Mouse (Mus musculus) hindbrain, embryonic 11.5 days (tissue): ENCODE measurements around the gene Alkbh4. TPM values are rescaled to one million over a fixed set of nuclear protein-coding genes. Genes with fewer than 3 reads are reported as not detected.

Experiments
- ATAC-seq: fragments of 200-750 bp; cut with Nextera tagmentation; 2 replicates; pipeline ENCODE4 v1.8.0; 2017; ENCODE audit warnings: mild to moderate bottlenecking, moderate TSS enrichment, moderate library complexity; ENCODE audit not compliant: low FRiP score
- DNase-seq: peaks from one replicate; pipeline ENCODE4 v3.0.0-alpha.2; 2015; ENCODE audit warnings: low spot score
- H3K27ac ChIP-seq: fragments of 300-500 bp; sonication (generic); 2 replicates; pipeline ENCODE4 v1.5.1; 2014; ENCODE audit warnings: mild to moderate bottlenecking, low read depth, low read length
- H3K27me3 ChIP-seq: fragments of 300-500 bp; sonication (generic); 2 replicates; pipeline ENCODE4 v1.6.1; 2014; ENCODE audit warnings: mild to moderate bottlenecking, low read length, moderate library complexity, mixed read lengths; ENCODE audit not compliant: control insufficient read depth, insufficient read depth
- H3K36me3 ChIP-seq: fragments of 300-500 bp; sonication (generic); 2 replicates; pipeline ENCODE4 v1.6.1; 2014; ENCODE audit warnings: mild to moderate bottlenecking, low read length, moderate library complexity, mixed read lengths; ENCODE audit not compliant: control insufficient read depth, insufficient read depth
- H3K4me1 ChIP-seq: fragments of 300-500 bp; sonication (generic); replicated peaks from 2 replicates; pipeline ENCODE4 v1.6.1; 2014; ENCODE audit warnings: low read length, mixed read lengths; ENCODE audit not compliant: control insufficient read depth, insufficient read depth
- H3K4me2 ChIP-seq: fragments of 300-500 bp; sonication (generic); replicated peaks from 2 replicates; pipeline ENCODE4 v1.6.1; 2014; ENCODE audit warnings: mild to moderate bottlenecking, low read depth, low read length
- H3K4me3 ChIP-seq: fragments of 300-500 bp; sonication (generic); 2 replicates; pipeline ENCODE4 v1.5.1; 2014; ENCODE audit warnings: low read depth, low read length
- H3K9ac ChIP-seq: fragments of 300-500 bp; sonication (generic); 2 replicates; pipeline ENCODE4 v1.6.1; 2014; ENCODE audit warnings: low read depth, low read length
- H3K9me3 ChIP-seq: fragments of 300-500 bp; sonication (generic); 2 replicates; pipeline ENCODE4 v1.6.1; 2016; ENCODE audit warnings: low read length; ENCODE audit not compliant: control insufficient read depth
- WGBS: fragments of 180-500 bp; shearing (Covaris S2); extraction: QIAGEN DNeasy Blood & Tissue Kit; methylation state at CpG from one replicate; pipeline ENCODE4 v1.1.7; 2014; 5-methylcytosine and 5-hydroxymethylcytosine counted together
- polyA plus RNA-seq: library from polyadenylated mRNA; unstranded; fragments of >200 nt; fragmentation: Nextera tagmentation; extraction: Ambion mirVana; gene quantifications from 2 replicates; pipeline ENCODE4 v1.2.1, GENCODE M21; 2014

Alkbh4 gene
- 18.8 and 20.3 TPM in 2 replicates for polyA plus RNA-seq

DNA sequence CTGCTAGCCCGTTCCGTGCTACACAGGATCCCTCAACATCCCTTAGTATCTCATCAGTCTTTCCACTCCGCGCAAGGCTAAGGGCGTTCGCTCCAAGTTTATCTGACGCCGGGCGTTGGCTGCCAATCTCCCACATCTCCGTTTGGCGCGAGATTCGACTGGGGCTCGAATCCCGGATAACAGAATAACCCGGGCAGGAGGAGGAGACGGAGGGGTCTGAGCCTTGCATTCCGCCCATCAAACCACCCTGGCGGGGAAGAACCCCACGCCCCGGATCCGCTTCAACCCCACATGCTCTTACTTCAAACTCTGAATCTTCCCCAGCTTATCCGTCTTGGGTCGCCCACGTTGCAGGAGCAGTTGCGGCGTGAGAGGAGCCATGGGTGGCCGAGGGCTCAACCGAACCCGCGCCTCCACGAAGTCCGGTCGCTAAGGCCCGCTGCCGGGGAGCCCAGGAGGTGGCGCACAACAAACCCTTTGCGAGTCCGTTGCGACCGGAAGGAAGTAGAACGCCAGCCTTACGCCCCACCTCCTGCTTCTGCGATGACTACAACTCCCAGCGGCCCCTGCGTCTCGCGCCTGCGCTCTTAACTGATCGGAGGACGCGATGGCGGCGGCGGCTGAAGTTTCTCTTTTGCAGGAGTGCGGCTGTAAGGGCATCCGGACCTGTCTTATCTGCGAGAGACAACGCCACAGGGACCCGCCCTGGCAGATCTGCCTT is at the start of gene Alkbh4, which contains the start of gene Lrwd1:
Alkbh4 (plus strand) TSS at position 576 of the 721 bp plus-strand sequence.
Lrwd1 (minus strand) TSS at position 504 of the 721 bp plus-strand sequence.
- no peaks in the 10 kb centered on the region for H3K27me3 ChIP-seq
- no peaks in the 10 kb centered on the region for H3K9me3 ChIP-seq
- H3K36me3 ChIP-seq: peaks cover 2% of the 10 kb centered on the region; the same call in 1 of the 2 replicates
- H3K4me3 ChIP-seq: peak within 1 kb of the TSS; percentile 75
- ATAC-seq (peak; percentile 88), DNase-seq (peak; percentile 98)
- no peaks in the 10 kb centered on the region; the same call in 1 of the 2 replicates for H3K4me1 ChIP-seq
- peak within 1 kb of the TSS; percentile 78 for H3K4me2 ChIP-seq
- WGBS: under 1% methylated on average over 59 of the region's 60 CpGs
- H3K9ac ChIP-seq: peak within 1 kb of the TSS; percentile 79
- no peak within 1 kb of the TSS for H3K27ac ChIP-seq

GRCm38 (mm10) chr5:136086290-136086689 is 49.7 kb upstream of the Alkbh4 start:
- no peaks in the 10 kb centered on the region for H3K36me3 ChIP-seq
- ATAC-seq (no peak), DNase-seq (no peak)
- no peak overlapping the region for H3K4me2 ChIP-seq
- no peaks in the 10 kb centered on the region for H3K9me3 ChIP-seq
- no peak overlapping the region for H3K9ac ChIP-seq
- no peak overlapping the region for H3K27ac ChIP-seq
- H3K4me3 ChIP-seq: no peak overlapping the region
- peaks cover 10% of the 10 kb centered on the region for H3K27me3 ChIP-seq
- WGBS: 94% methylated on average over 8 of the region's 8 CpGs
- peaks cover 6% of the 10 kb centered on the region; the same call in 1 of the 2 replicates for H3K4me1 ChIP-seq

- H3K9ac ChIP-seq: no peak overlapping the region
- H3K4me3 ChIP-seq: no peak overlapping the region
- H3K27ac ChIP-seq: no peak overlapping the region
- ATAC-seq (no peak), DNase-seq (no peak)
- peaks cover 6% of the 10 kb centered on the region; the same call in 1 of the 2 replicates for H3K4me1 ChIP-seq
- WGBS: 14% methylated on average over 14 of the region's 14 CpGs
- H3K4me2 ChIP-seq: no peak overlapping the region
- H3K9me3 ChIP-seq: no peaks in the 10 kb centered on the region
- peaks cover 10% of the 10 kb centered on the region for H3K27me3 ChIP-seq
- H3K36me3 ChIP-seq: no peaks in the 10 kb centered on the region
Measured at GRCm38 (mm10) chr5:136088821-136089575, 46.9 kb upstream of the Alkbh4 start.

GRCm38 (mm10) chr5:136091927-136092326 is 44.0 kb upstream of the Alkbh4 start:
- no peaks in the 10 kb centered on the region for H3K36me3 ChIP-seq
- no peak overlapping the region for H3K4me3 ChIP-seq
- DNase-seq (no peak), ATAC-seq (no peak)
- no peaks in the 10 kb centered on the region for H3K4me1 ChIP-seq
- H3K9ac ChIP-seq: no peak overlapping the region
- no peak overlapping the region for H3K27ac ChIP-seq
- no peak overlapping the region for H3K4me2 ChIP-seq
- no peaks in the 10 kb centered on the region for H3K9me3 ChIP-seq
- no peaks in the 10 kb centered on the region for H3K27me3 ChIP-seq
- 66% methylated on average over 5 of the region's 5 CpGs for WGBS

DNA sequence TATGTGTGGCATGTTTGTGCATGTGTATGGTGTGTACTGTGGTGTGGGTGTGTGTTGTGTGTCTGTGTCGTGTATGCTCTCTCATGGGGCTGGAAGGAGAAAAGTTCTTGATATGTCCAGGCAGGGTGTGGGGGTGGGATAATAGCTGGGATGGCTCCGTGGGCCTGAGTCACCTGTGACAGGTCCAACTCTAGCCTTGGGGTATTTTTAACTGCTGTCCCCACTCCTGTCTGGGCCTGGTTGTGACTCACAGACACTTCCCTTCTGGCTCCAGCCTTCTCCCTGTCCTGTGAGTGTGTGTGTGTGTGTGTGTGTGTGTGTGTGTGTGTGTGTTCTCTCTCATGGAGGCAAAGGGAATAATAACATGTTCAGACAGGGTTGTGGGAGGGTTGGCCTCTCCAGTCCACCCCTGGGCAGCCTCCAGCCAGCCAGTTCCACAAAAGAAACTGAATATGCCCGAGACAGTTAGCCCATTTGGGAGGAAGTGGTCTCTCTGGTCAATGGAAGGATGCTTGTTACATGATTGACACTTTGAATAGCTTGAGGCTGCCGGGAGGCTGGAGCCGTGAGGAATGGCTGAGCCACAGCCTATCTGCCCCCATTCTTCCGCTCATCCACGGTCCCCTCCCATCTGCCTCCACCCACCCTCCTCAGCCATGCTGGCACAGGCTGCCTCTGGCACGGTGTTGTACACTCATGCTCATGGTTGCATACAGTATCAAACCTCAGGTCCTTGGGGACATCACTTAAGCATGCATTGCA is 41.5 kb upstream of the Alkbh4 start:
- ATAC-seq (no peak), DNase-seq (no peak)
- H3K9ac ChIP-seq: no peak overlapping the region
- no peaks in the 10 kb centered on the region for H3K9me3 ChIP-seq
- no peak overlapping the region for H3K4me3 ChIP-seq
- no peaks in the 10 kb centered on the region for H3K4me1 ChIP-seq
- no peaks in the 10 kb centered on the region for H3K27me3 ChIP-seq
- no peaks in the 10 kb centered on the region for H3K36me3 ChIP-seq
- no peak overlapping the region for H3K4me2 ChIP-seq
- H3K27ac ChIP-seq: no peak overlapping the region
- WGBS: 46% methylated on average over 8 of the region's 8 CpGs

DNA sequence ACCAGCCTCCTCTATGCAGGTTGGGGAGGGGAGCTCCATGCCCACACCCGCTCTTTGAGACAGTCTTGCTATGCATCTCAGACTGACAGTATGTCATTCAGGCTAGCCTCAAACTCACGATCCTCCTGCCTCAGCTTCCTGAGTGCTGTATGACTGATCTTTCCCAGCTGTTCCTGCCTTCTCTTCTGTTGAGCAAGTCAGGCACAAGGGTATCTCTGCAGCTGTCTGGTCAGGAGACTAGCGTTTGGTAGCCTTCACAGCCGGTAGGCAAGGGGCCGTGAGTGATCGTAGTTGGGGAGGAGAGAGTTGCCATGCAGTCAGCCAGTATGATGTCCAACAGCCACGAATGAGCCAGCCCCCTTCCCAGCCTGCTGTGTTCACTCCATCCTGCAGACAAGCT is 40.9 kb upstream of the Alkbh4 start:
- Histone ChIP-seq H3K27ac (no peak overlapping the region), H3K4me1 (no peaks in the 10 kb centered on the region), H3K9ac (no peak overlapping the region), H3K9me3 (no peaks in the 10 kb centered on the region), H3K4me3 (no peak overlapping the region), H3K4me2 (no peak overlapping the region), H3K36me3 (no peaks in the 10 kb centered on the region), H3K27me3 (no peaks in the 10 kb centered on the region)
- ATAC-seq (no peak), DNase-seq (no peak)
- WGBS: 76% methylated on average over 7 of the region's 7 CpGs

DNA sequence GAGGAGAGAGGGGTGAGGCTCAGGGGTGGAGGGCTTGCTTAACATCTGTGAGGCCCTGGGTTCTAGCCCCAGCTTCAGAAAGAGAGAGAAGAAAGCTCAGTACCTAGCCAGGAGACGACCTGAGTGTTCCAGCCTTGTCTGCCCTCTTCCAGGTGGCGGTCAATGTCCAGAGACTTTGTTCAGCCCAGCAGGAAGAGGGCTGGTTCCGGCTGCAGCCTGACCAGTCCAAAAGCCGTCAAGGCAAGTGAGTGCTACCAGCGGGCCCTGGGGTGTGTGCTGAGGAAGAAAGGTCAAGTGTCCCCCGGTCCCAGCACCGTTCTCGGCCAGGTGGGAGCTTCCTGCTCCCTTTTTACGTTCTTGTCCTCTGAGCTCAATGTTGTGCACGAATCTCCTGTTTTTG is 37.4 kb upstream of the Alkbh4 start:
- 77% methylated on average over 10 of the region's 10 CpGs for WGBS
- peaks cover 11% of the 10 kb centered on the region for H3K27me3 ChIP-seq

DNA sequence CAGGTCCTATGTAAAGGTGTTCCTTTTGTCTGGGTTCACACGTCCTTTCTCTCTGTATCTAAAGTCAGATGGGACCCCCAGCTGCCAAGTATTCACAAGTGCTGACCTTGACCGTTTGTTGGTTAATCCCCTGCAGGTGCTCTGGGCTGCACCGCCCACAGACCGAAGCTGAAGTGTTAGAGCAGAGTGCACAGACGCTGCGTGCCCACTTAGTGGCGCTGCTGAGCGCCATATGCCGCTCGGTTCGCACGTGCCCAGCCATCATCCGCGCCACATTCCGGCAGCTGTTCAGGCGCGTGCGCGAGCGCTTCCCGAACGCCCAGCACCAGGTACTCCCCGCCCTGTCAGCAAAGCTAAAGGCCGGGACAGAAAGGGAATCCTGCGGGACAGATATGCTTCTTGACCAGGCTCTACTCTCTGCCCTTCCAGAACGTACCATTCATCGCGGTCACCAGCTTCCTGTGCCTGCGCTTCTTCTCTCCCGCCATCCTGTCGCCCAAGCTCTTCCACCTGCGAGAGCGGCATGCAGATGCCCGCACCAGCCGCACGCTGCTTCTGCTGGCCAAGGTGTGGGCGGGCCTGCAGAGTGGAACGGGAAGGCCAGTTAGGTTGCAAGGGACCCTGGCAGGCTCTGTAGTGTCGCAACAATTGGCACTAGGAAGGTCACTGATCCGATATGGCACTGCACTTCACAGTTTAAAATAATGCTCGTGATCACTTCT is 33.7 kb upstream of the Alkbh4 start:
- DNase-seq (peak; percentile 89), ATAC-seq (peak; percentile 80)
- Histone ChIP-seq H3K36me3 (no peaks in the 10 kb centered on the region), H3K9ac (peak overlapping the region; percentile 40; the same call in 1 of the 2 replicates), H3K27ac (no peak overlapping the region), H3K4me3 (peak overlapping the region; percentile 27), H3K4me2 (peak overlapping the region; percentile 44), H3K4me1 (peaks cover 4% of the 10 kb centered on the region; the same call in 1 of the 2 replicates), H3K27me3 (peaks cover 11% of the 10 kb centered on the region), H3K9me3 (no peaks in the 10 kb centered on the region)
- WGBS: 7% methylated on average over 41 of the region's 41 CpGs

More for the DNA sequence above, 37.4 kb upstream of the Alkbh4 start:
- no peak for DNase-seq
- Histone ChIP-seq H3K9ac (no peak overlapping the region), H3K36me3 (no peaks in the 10 kb centered on the region), H3K9me3 (no peaks in the 10 kb centered on the region), H3K4me1 (peaks cover 4% of the 10 kb centered on the region; the same call in 1 of the 2 replicates), H3K4me2 (no peak overlapping the region), H3K27ac (no peak overlapping the region), H3K4me3 (no peak overlapping the region)
- no peak for ATAC-seq
